Mouse (Mus musculus): ENCODE results near the gene Klhl29.
"Not testable (repeated sequence)": the region's sequence is repeated elsewhere in the genome, so short reads cannot be mapped to it uniquely, and the experiment has no call there.

Klhl29 gene

GRCm38 (mm10) chr12:5353416-5353815 lies 22.1 kb downstream of the Klhl29 start:
- DNase-seq, result no peak

DNA sequence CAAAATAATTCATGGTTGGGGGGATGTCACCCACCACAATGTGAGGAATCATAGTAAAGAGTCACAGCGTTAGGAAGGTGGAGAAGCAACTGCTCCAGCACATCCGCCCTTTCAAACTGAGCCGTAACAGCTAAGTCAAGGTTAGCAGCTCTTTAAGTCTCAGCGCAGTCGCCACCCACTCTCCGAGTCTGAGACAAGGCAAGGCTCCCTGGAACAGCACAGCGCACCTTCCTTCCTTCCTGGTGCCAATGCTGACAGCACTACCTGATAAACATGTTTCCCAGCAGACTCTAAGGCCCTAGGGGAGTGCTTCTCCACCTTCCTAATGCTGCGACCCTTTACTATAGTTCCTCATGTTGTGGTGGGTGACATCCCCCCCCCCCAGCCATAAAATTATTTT lies 22.7 kb downstream of the Klhl29 start:
- DNase-seq, result no peak

DNA sequence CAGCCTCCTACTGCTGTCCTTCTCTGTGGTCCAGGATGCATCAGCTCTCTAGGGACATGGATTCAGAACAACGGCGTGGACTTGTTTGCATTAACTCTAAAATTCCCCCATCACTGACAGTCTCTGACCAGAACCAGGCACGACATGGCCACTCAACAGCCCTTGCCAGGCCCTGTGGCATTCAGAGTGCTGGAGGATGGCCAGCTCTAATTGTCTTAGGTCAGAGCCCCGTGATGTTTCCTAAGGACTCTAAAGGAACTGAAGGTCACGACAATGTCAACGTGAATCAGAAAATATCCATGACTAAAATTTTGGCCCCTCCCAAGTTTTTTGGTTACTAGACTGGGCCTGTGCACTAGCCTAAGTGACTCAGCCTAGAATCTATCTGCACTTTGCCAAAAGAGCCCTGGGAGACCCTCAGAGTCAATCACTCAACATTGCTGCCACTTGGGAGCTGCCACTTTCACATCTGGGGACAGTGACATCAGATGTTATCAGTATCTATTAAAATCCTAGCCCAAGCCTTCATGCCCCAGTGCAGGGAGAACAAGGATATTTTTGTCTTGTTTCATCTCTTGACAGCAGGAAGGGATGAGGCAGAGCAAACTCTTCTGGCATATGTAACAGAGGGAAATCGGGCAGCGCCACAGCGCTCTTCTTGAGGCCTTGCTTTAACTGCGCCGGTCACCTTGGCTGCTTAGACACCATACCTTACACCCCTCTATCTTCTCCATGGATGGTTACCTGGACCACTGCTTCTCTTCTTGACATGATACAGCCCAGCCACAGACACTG lies 24.8 kb downstream of the Klhl29 start:
- no peak for DNase-seq

DNA sequence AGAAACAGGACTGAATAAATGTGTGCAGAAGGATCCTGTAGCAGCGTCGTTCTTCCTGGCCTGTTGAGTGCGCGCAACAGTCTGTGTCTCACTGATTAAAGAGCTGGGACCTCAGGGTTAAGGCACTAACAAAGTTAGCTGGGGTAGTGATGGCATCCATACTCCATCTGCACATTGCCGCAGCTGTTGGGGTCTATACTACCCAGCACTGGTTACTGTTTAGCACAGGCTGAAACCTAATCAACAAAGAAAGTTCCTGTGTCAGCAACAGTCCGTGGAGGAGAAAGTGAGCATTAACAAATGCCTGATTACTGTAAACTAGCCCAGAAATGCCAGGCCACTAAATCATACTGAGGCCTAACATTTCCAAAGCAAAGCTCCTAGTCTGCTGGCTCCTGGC lies 30.4 kb downstream of the Klhl29 start:
- DNase-seq, result no peak

DNA sequence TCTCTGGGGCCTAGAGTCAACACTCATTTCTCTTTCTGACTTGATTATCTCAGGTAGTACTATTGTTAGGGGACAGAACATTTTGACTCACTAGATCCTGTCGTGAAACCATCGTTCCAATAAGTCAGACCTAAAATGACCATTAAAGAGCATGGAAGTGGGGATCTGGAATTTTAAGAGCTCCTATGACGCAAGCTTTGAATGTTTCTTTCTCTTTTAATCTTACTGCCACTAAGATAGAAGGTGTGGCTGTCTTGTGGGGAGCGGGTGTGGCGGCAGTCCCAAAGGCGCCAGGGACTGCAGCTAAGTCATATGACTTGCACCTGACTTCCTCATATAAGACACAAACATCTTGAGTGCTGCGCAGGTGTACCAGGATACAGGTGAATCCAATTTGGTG lies 31.0 kb downstream of the Klhl29 start:
- not testable (repeated sequence) for DNase-seq

GRCm38 (mm10) chr12:5340151-5340603 lies 35.3 kb downstream of the Klhl29 start:
- DNase-seq, result peak; percentile 40

DNA sequence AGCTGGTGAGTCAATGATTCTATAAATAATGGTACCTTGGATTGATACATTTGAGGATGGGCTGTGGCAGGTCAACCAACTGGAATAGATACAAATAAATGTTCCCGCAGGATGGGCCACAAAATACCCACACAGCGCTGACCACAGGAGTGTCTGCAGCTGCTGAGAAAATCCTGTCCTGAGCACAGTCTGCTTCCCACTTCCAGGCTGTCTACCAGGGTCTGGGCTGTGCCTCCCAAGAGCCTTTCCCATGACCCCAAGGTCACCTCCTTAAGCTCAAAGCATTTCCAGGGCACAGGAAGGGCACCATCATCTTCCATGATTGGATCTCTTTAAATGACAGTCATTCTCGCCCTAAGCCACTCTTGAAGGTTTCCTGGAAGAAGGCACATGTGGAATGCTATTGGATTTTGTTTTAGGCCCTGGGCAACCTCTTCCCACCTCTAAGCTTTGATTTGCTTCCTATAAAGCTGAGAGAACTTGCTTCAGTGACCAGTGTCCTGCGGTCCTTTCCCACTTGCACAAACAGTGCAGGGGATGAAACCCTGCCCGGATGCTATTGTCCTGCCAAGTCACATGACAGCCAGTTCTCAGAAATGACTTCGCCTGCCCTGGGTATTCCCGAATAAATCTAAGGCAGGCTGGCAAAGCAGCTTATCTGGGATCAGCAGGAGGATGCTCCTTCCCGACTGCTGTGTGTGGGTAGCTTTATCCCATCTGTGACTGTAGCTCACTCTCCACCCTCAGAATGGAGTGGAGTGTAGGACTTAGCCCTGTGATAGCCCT lies 38.4 kb downstream of the Klhl29 start:
- peak; percentile 83 for DNase-seq

DNA sequence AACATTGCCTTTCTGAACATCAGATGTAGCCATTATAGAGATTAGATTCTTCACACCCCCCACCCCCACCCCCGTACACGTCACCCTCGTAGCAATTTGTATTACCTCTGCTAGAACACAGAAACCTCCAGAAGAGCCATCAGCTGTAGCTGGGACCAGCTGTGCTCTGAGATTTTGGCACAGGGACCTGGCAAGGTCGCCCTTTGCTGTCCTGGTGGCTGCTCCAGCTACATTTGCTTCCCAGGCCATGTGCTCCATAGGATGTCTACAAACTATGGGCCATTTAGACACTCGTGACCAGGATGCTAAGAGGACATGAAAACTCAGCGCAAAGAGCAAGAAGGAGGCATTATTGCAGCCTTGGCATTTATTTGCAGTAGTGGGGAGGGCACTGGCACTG lies 39.2 kb downstream of the Klhl29 start:
- no peak for DNase-seq

GRCm38 (mm10) chr12:5334956-5335355 lies 40.5 kb downstream of the Klhl29 start:
- no peak for DNase-seq

DNA sequence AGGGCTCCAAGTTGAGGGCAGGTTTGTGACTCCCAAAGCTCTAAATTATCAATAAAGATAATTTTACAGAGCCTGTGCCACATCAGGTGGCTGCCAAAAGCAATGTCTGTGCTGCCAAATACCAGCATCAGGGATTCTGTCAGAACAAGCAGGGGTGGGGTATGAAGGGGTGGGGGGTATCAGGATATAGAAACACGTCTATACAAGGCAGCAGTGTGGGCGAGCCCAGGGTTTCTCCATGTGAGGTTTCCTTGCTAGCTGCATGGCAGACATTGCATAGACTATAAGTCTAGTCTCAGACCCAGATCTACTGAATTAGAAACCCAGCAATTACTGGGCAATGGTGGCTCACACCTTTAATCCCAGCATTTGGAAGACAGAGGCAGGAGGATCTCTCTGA lies 41.3 kb downstream of the Klhl29 start:
- no peak for DNase-seq

DNA sequence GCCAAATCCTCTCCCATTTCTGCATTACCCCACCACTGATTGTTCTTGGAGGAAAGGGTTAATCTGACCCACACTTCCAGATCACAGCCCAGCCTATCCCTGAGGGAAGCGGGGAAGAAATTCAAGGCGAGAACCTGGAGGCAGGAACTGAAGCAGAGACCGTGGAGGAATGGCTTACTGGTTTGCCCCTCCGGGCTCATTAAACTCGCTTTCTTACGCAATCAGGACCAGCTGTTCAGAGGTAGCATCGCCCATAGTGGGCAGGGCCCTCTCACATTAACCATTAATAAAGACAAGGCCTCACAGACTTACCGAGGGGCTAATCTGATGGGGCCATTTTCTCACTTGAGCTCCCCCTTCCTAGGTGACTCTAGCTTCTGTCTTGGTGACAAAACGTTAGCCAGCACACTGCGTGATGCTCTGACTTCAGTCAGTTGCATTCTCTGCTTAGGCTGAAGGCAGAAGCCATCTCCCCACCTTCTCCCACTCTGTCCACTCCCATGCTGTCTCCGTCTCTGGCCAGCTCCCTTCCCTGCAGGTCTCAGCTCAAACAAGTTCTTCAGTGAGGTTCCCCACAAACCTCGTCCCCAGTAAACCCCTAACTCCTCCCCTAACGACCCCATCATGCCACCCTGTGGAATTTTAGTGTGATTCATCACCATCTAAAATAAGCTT lies 43.5 kb downstream of the Klhl29 start:
- peak; percentile 31 for DNase-seq

- no peak for DNase-seq
Measured at GRCm38 (mm10) chr12:5330496-5331070, 44.9 kb downstream of the Klhl29 start.

DNA sequence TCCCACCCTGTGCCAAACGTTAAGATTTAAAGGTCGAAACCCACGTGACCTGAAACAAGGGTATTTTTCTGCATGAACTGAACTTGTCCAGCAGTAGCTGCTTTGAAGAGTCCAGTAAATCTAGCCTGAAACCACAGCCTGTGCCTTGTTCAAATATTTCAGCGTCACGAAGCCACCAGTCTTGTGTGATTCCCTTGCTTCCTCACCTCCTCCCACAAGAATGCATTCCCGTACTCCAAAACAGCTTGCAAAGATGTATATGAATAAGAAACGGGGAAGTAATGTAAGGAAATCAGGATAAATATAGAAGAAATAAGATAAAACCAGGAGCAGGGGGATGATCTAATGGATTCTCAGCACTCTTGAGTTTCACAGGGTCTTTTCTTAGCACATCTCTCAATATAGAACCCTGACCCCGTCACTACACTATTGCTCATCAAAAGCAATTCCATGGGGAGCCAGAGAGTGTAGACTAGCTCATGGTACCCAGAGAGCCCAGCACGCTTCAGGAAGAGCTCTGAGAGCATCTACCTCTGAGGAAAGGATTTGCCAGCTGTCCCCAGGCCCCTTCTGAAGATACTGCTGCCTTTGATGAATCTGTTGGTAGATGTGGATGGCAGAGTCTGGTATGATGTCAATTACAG lies 52.9 kb downstream of the Klhl29 start:
- no peak for DNase-seq

DNA sequence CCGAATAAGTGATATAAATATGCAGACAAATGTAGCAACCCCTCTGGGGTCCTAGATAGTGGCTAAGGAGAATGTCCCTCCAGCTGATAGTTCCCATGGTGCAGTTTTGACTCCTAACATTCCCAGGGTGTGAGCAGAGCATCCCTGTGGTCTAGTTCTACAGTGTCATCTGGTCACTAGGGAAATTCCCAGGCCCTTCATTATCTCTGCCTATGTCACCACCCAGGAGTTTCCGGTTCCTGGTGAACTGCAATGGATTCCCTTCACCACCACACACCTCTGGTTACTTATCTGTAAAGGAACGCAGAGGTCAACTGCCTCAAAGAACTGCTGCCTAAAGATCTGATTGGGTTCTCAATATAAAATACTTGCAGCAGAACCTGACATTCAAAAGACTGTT lies 54.5 kb downstream of the Klhl29 start:
- DNase-seq, result no peak

DNA sequence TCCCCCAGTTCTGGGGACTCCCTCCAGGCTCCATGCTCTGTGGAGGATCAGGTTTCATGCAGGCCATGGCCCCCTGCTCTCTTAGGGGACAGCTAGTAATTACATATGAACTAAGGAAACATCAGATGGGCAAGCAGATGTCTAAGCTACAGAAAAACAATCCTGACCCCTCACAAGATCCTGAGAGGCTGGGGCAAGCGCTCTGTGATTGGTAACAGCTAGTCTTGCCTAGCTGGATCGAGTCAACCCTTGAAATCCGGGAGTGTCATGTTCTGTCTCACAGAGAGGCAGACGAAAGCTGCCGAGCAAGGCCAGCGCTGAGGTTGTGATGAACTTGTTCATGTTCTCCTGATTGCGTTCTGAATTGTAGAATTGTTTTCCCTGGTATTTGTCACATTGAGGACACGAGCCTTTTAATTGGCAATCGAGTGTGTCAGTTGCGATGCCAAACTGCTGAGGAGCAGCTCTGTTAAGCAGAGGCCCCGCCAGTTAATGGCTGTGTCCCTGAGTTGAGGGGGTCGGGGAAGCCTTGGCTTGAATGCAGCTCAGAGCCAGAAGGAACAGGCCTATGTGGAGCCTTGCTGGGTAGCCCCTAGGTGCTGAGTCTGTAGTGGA lies 56.0 kb downstream of the Klhl29 start:
- DNase-seq, result peak; percentile 27

GRCm38 (mm10) chr12:5316029-5316567 lies 59.4 kb downstream of the Klhl29 start:
- no peak for DNase-seq

GRCm38 (mm10) chr12:5307923-5308322 lies 67.6 kb downstream of the Klhl29 start:
- DNase-seq, result no peak

GRCm38 (mm10) chr12:5305466-5305865 lies 70.0 kb downstream of the Klhl29 start:
- no peak for DNase-seq

DNA sequence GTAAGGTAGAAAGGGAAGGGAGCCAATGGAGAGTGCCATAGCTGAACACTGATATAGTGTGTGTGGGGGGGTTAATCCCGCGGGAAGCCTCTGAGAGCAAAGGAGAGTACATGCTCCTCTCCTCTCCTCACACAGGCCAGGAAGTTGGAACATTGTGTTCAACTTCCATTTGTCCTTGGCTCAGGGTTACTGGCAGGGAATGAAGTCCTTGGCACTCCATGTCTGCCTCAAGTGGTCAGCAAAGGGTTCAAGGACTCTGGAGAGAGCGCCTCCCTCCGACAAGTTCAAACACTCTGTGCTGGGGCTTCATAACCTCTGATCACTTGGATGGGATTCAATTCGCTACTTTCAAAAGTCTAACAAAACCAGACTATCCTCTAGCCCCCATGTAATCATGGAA lies 71.6 kb downstream of the Klhl29 start:
- no peak for DNase-seq

DNA sequence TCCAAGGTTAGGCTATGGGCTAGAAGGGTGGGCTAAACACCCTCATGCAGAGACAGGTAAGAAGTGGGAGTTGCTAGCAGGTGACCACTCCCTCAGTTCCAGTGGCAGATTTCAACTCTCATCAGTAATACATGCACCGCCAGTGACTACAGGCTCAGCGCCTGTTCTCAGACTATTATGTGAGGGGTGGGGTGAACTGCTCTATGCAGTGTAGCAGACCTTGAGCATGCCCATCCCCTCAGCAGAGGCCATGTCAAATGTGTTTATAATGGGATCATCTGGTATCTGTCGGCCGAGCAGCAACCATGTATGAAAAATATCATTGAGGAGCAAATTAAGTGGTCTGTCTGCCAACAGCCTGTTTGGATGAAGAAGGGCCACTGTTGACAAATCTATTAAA lies 72.4 kb downstream of the Klhl29 start:
- no peak for DNase-seq

GRCm38 (mm10) chr12:5301841-5302240 lies 73.6 kb downstream of the Klhl29 start:
- DNase-seq, result no peak

DNA sequence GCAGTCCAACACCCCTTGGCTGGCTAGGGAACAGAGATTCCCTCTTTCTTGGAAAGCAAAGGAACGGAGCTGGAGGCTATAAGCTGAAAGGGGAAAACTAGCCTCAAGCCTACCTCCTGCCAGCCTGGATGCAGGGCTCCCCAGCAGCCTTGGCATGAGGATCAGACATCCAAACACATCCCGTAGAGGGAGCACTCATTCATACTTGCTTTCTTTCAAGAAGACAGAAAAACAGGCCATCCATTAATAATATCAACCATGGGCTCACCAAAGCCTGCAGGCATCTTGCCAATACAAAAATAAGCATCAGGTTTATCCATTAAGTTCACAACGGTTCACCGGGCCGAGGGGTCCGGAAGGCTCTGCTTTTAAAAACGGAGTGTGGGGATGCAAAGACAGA lies 79.1 kb downstream of the Klhl29 start:
- DNase-seq, result peak; percentile 52

Measured in retina, postnatal 1 day (tissue).